Mouse (Mus musculus) liver, embryonic 13.5 days (tissue): ENCODE data around the gene Ifna5. TPM values are rescaled to one million over a fixed set of nuclear protein-coding genes. Genes with fewer than 3 reads are reported as not detected.
"Not testable (repeated sequence)": the region's sequence is repeated elsewhere in the genome, so short reads cannot be mapped to it uniquely, and the experiment has no call there.

Experiments
- ATAC-seq: fragments of 200-750 bp; cut with Nextera tagmentation; 2 replicates; pipeline ENCODE4 v1.8.0; 2017; ENCODE audit warnings: low read depth, mild to moderate bottlenecking, moderate number of reproducible peaks, moderate library complexity
- DNase-seq: peaks from one replicate; pipeline ENCODE4 v3.0.0; 2022
- H3K27ac ChIP-seq: fragments of 300-500 bp; sonication (generic); 2 replicates; pipeline ENCODE4 v1.5.1; 2015; ENCODE audit warnings: moderate library complexity, mild to moderate bottlenecking, inconsistent platforms
- H3K27me3 ChIP-seq: fragments of 300-500 bp; sonication (generic); 2 replicates; pipeline ENCODE4 v1.6.1; 2015; ENCODE audit warnings: mild to moderate bottlenecking, inconsistent platforms
- H3K36me3 ChIP-seq: fragments of 300-500 bp; sonication (generic); 2 replicates; pipeline ENCODE4 v1.6.1; 2015; ENCODE audit warnings: mild to moderate bottlenecking, inconsistent platforms
- H3K4me1 ChIP-seq: fragments of 300-500 bp; sonication (generic); replicated peaks from 2 replicates; pipeline ENCODE4 v1.6.1; 2015; ENCODE audit warnings: inconsistent platforms
- H3K4me2 ChIP-seq: fragments of 300-500 bp; sonication (generic); 2 replicates; pipeline ENCODE4 v1.6.1; 2015; ENCODE audit warnings: inconsistent platforms, mild to moderate bottlenecking, moderate library complexity
- H3K4me3 ChIP-seq: fragments of 300-500 bp; sonication (generic); replicated peaks from 2 replicates; pipeline ENCODE4 v1.5.1; 2015; ENCODE audit warnings: mild to moderate bottlenecking, inconsistent platforms
- H3K9ac ChIP-seq: fragments of 300-500 bp; sonication (generic); 2 replicates; pipeline ENCODE4 v1.6.1; 2015; ENCODE audit warnings: mild to moderate bottlenecking, inconsistent platforms
- H3K9me3 ChIP-seq: fragments of 300-500 bp; sonication (generic); replicated peaks from 2 replicates; pipeline ENCODE4 v1.6.1; 2016; ENCODE audit warnings: inconsistent platforms
- WGBS: fragments of 180-500 bp; shearing (Covaris S2); methylation state at CpG from one replicate; pipeline ENCODE4 v1.1.7; 2015; ENCODE audit not compliant: insufficient replicate concordance; 5-methylcytosine and 5-hydroxymethylcytosine counted together
- polyA plus RNA-seq: library from polyadenylated mRNA; unstranded; fragments of >200 nt; fragmentation: Nextera tagmentation; extraction: Ambion mirVana; gene quantifications from 2 replicates; pipeline ENCODE4 v1.2.1, GENCODE M21; 2015

The Ifna5 gene
- polyA plus RNA-seq, result not detected in 2 replicates

GRCm38 (mm10) chr4:88835225-88835624 is at the start of gene Ifna5:
Gene Ifna5 (plus strand): TSS chr4:88835525.
- not testable (repeated sequence) for DNase-seq, H3K36me3 ChIP-seq, H3K27me3 ChIP-seq, H3K9ac ChIP-seq, H3K4me2 ChIP-seq, H3K4me1 ChIP-seq, H3K4me3 ChIP-seq, H3K27ac ChIP-seq, ATAC-seq, H3K9me3 ChIP-seq
- 77% methylated on average over 1 of the region's 1 CpGs for WGBS

- H3K36me3 ChIP-seq, DNase-seq, ATAC-seq, H3K4me3 ChIP-seq, H3K4me1 ChIP-seq, H3K27ac ChIP-seq, H3K27me3 ChIP-seq, H3K4me2 ChIP-seq, H3K9ac ChIP-seq, H3K9me3 ChIP-seq: not testable (repeated sequence)
- 0% methylated on average over 4 of the region's 28 CpGs for WGBS
These were observed 46.9 kb upstream of the Ifna5 start, which contains the start of gene Gm13277 for GRCm38 (mm10) chr4:88788402-88788801. Gene Gm13277 (plus strand): TSS chr4:88788632.

GRCm38 (mm10) chr4:88791250-88791649 is 44.1 kb upstream of the Ifna5 start, which contains the start of gene Gm13278:
Gene Gm13278 (plus strand): TSS chr4:88791550.
- WGBS, result no CpG with 5 or more reads among the region's 28 CpGs
- not testable (repeated sequence) for H3K4me2 ChIP-seq, H3K4me3 ChIP-seq

GRCm38 (mm10) chr4:88793936-88794675 is 41.2 kb upstream of the Ifna5 start, which contains the start of gene Gm13275:
Gene Gm13275 (plus strand): TSS chr4:88794487.
- WGBS, result 0% methylated on average over 12 of the region's 52 CpGs
- not testable (repeated sequence) for H3K9me3 ChIP-seq, ATAC-seq

More at GRCm38 (mm10) chr4:88791250-88791649, 44.1 kb upstream of the Ifna5 start, which contains the start of gene Gm13278:
- DNase-seq, H3K9ac ChIP-seq, H3K27me3 ChIP-seq, H3K27ac ChIP-seq, H3K9me3 ChIP-seq, ATAC-seq, H3K36me3 ChIP-seq, H3K4me1 ChIP-seq: not testable (repeated sequence)

GRCm38 (mm10) chr4:88797097-88797496 is 38.2 kb upstream of the Ifna5 start, which contains the start of gene Gm13279:
Gene Gm13279 (plus strand): TSS chr4:88797397.
- H3K4me1 ChIP-seq, H3K27ac ChIP-seq, ATAC-seq, H3K27me3 ChIP-seq, H3K36me3 ChIP-seq, H3K4me2 ChIP-seq, H3K4me3 ChIP-seq, H3K9ac ChIP-seq, H3K9me3 ChIP-seq, DNase-seq: not testable (repeated sequence)
- no CpG with 5 or more reads among the region's 28 CpGs for WGBS

More at GRCm38 (mm10) chr4:88793936-88794675, 41.2 kb upstream of the Ifna5 start, which contains the start of gene Gm13275:
- H3K4me1 ChIP-seq, H3K27me3 ChIP-seq, H3K4me3 ChIP-seq, H3K4me2 ChIP-seq, H3K9ac ChIP-seq, H3K27ac ChIP-seq, H3K36me3 ChIP-seq, DNase-seq: not testable (repeated sequence)

GRCm38 (mm10) chr4:88799365-88799764 is 36.0 kb upstream of the Ifna5 start, which contains the start of gene Gm13285:
Gene Gm13285 (plus strand): TSS chr4:88799665.
- H3K27me3 ChIP-seq, ATAC-seq, DNase-seq, H3K4me1 ChIP-seq, H3K9ac ChIP-seq, H3K36me3 ChIP-seq, H3K4me2 ChIP-seq, H3K27ac ChIP-seq, H3K4me3 ChIP-seq, H3K9me3 ChIP-seq: not testable (repeated sequence)
- 8% methylated on average over 5 of the region's 7 CpGs for WGBS

- not testable (repeated sequence) for H3K27ac ChIP-seq, H3K4me1 ChIP-seq, DNase-seq, ATAC-seq, H3K4me3 ChIP-seq, H3K9ac ChIP-seq, H3K9me3 ChIP-seq, H3K36me3 ChIP-seq
- WGBS, result no CpG with 5 or more reads among the region's 29 CpGs
- Histone ChIP-seq H3K4me2 (peak within 1 kb of the TSS; percentile 30; the same call in 1 of the 2 replicates), H3K27me3 (peaks cover 11% of the 10 kb centered on the region; the same call in 1 of the 2 replicates)
These were observed 32.4 kb upstream of the Ifna5 start, which contains the start of gene Gm13287 for GRCm38 (mm10) chr4:88802954-88803353. Gene Gm13287 (plus strand): TSS chr4:88803254.

- ATAC-seq, H3K9ac ChIP-seq, H3K36me3 ChIP-seq, H3K9me3 ChIP-seq, DNase-seq, H3K27ac ChIP-seq, H3K4me1 ChIP-seq, H3K4me3 ChIP-seq: not testable (repeated sequence)
- peak within 1 kb of the TSS; percentile 42; the same call in 1 of the 2 replicates for H3K4me2 ChIP-seq
- H3K27me3 ChIP-seq, result peaks cover 12% of the 10 kb centered on the region; the same call in 1 of the 2 replicates
- no CpG with 5 or more reads among the region's 8 CpGs for WGBS
These were observed 30.1 kb upstream of the Ifna5 start, which contains the start of gene Gm13288 for GRCm38 (mm10) chr4:88805231-88805630. Gene Gm13288 (plus strand): TSS chr4:88805531.

- H3K4me1 ChIP-seq, H3K9me3 ChIP-seq, H3K27ac ChIP-seq, DNase-seq, ATAC-seq, H3K4me3 ChIP-seq, H3K36me3 ChIP-seq, H3K9ac ChIP-seq: not testable (repeated sequence)
- Histone ChIP-seq H3K27me3 (peaks cover 12% of the 10 kb centered on the region; the same call in 1 of the 2 replicates), H3K4me2 (peak overlapping the region; percentile 42; the same call in 1 of the 2 replicates)
- 0% methylated on average over 9 of the region's 34 CpGs for WGBS
These were observed 29.6 kb upstream of the Ifna5 start for GRCm38 (mm10) chr4:88805761-88806160.

- no peaks in the 10 kb centered on the region for H3K36me3 ChIP-seq
- no peak within 1 kb of the TSS for H3K27ac ChIP-seq
- DNase-seq (no peak), ATAC-seq (no peak)
- H3K4me3 ChIP-seq, result no peak within 1 kb of the TSS
- no peak within 1 kb of the TSS for H3K4me2 ChIP-seq
- H3K4me1 ChIP-seq, result no peaks in the 10 kb centered on the region
- WGBS, result 35% methylated on average over 3 of the region's 3 CpGs
- no peaks in the 10 kb centered on the region for H3K9me3 ChIP-seq
- 0 out of 2 replicates have a peak, but pooled peaks cover 4% of the 10 kb centered on the region for H3K27me3 ChIP-seq
- H3K9ac ChIP-seq, result no peak within 1 kb of the TSS
These were observed 19.4 kb upstream of the Ifna5 start, which contains the start of gene Ifna7 for GRCm38 (mm10) chr4:88815928-88816327. Gene Ifna7 (plus strand): TSS chr4:88816228.

GRCm38 (mm10) chr4:88819659-88820058 is 15.7 kb upstream of the Ifna5 start, which contains the start of gene Ifna11:
Gene Ifna11 (plus strand): TSS chr4:88819959.
- no peak within 1 kb of the TSS for H3K4me3 ChIP-seq
- WGBS, result 52% methylated on average over 1 of the region's 1 CpGs
- no peak for DNase-seq
- no peaks in the 10 kb centered on the region for H3K9me3 ChIP-seq
- H3K27ac ChIP-seq, result no peak within 1 kb of the TSS
- no peak within 1 kb of the TSS for H3K4me2 ChIP-seq
- ATAC-seq, result no peak
- H3K4me1 ChIP-seq, result no peaks in the 10 kb centered on the region
- H3K27me3 ChIP-seq, result 0 out of 2 replicates have a peak, but pooled peaks cover 4% of the 10 kb centered on the region
- H3K9ac ChIP-seq, result no peak within 1 kb of the TSS
- no peaks in the 10 kb centered on the region for H3K36me3 ChIP-seq
